Mouse (Mus musculus) lung, postnatal 0 days (tissue): ENCODE measurements around the gene Ctla4.

Experiments used
- CTCF ChIP-seq: IDR thresholded peaks from 2 replicates; pipeline ENCODE4 v1.5.1; 2016; ENCODE audit warnings: antibody characterized with exemption, mild to moderate bottlenecking
- EP300 ChIP-seq: IDR thresholded peaks from 2 replicates; pipeline ENCODE4 v1.6.1; 2016; ENCODE audit warnings: antibody characterized with exemption, mild to moderate bottlenecking, control low read depth

DNA sequence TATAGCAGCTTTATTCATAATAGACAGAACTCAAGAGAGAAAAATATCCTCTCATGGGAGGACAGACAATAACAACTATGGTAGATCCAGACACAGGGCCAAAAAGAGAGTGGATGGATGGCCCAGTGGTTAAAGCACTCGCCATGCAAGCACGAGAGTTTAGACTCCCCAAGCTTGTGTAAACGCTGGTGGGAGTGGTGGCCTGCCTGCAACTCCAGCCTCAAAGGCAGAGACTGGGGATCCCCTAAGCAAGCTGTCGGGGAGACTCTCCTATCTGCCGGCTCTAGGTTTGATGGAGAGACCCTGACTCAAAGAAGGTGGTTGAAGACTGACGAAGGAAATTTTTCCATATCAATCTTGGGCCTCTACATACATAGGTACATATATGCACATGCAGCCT lies 69.4 kb downstream of the Ctla4 start:
- TF ChIP-seq CTCF = no peak
- TF ChIP-seq EP300 = no peak
